ENCODE assay signal across 21 mouse cellular contexts in the genomic region with DNA sequence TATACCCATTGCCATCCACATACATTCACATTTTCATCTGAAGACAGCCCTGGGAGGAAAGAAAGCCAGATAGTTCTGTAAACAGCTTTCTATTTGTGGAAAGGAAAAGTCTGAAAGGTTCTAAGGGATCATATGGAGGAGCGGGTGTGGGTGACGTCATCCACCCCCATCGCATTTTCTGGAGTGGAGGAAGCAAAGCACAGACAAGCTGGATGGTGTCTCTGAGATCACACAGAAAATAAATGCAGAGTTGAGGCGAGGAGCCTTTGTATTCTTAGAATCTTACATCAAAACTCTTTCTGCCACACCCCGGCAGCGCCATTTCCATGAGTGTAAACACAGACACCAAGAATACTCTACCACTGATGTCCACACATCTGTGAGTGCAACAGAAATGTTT. TPM values are rescaled to one million over a fixed set of nuclear protein-coding genes. Genes with fewer than 3 reads are reported as not detected.
DNase-seq lines count a peak whose midpoint lies in the region; ATAC-seq lines count a peak whose summit lies in the region.
"Had no signal": no experiment of that assay in that cellular context is flagged by ENCODE, and none has a peak within 500 bp of the region (broad histone marks: within the 10 kb centered on the region; RNA-seq: fewer than 3 reads in every experiment).

No protein-coding gene starts in this region.

- H3K9ac ChIP-seq in midbrain, embryonic 11.5 days (ENCODE audit: low read length): no peak overlapping the region
- H3K9ac ChIP-seq in midbrain, embryonic 16.5 days (ENCODE audit: low read depth, low read length): no peak overlapping the region
- H3K9ac ChIP-seq: forebrain, embryonic 15.5 days had no signal

- H3K4me2 ChIP-seq in midbrain, embryonic 11.5 days: no peak overlapping the region
- H3K4me2 ChIP-seq in midbrain, embryonic 16.5 days (ENCODE audit: low read length): no peak overlapping the region
- H3K4me2 ChIP-seq: forebrain, embryonic 15.5 days had no signal

- H3K36me3 ChIP-seq in midbrain, embryonic 11.5 days (ENCODE audit: control insufficient read depth, insufficient read depth, low read length): no peaks in the 10 kb centered on the region
- no peaks in the 10 kb centered on the region for H3K36me3 ChIP-seq in midbrain, embryonic 16.5 days (ENCODE audit: control insufficient read depth, insufficient read depth, low read length)
- H3K36me3 ChIP-seq: forebrain, embryonic 15.5 days had no signal

- no peaks in the 10 kb centered on the region; the same call in 1 of the 2 replicates for H3K4me1 ChIP-seq in midbrain, embryonic 11.5 days (ENCODE audit: control insufficient read depth, insufficient read depth, low read length)
- no peaks in the 10 kb centered on the region for H3K4me1 ChIP-seq in midbrain, embryonic 16.5 days (ENCODE audit: control insufficient read depth, insufficient read depth, low read length)
- H3K4me1 ChIP-seq: forebrain, embryonic 15.5 days had no signal

- no peak overlapping the region for H3K4me3 ChIP-seq in midbrain, embryonic 11.5 days (ENCODE audit: low read depth, low read length)
- H3K4me3 ChIP-seq in midbrain, embryonic 16.5 days (ENCODE audit: low read depth, low read length): no peak overlapping the region
- H3K4me3 ChIP-seq: forebrain, embryonic 15.5 days had no signal

- no peaks in the 10 kb centered on the region for H3K9me3 ChIP-seq in midbrain, embryonic 11.5 days (ENCODE audit: control insufficient read depth, low read length)
- H3K9me3 ChIP-seq in midbrain, embryonic 16.5 days (replicated peaks; ENCODE audit: control insufficient read depth, low read length, poor library complexity, severe bottlenecking): no peaks in the 10 kb centered on the region
- H3K9me3 ChIP-seq: forebrain, embryonic 15.5 days had no signal

- no peaks in the 10 kb centered on the region for H3K27me3 ChIP-seq in midbrain, embryonic 11.5 days (ENCODE audit: control insufficient read depth, insufficient read depth, low read length)
- H3K27me3 ChIP-seq in midbrain, embryonic 16.5 days (ENCODE audit: control insufficient read depth, insufficient read depth, low read depth, low read length): no peaks in the 10 kb centered on the region
- H3K27me3 ChIP-seq: forebrain, embryonic 15.5 days had no signal

- peak; percentile 54 for DNase-seq in midbrain, embryonic 11.5 days (ENCODE audit: low spot score, missing footprints)
- peak; percentile 63 for DNase-seq in layer of hippocampus, adult 11-12 months (ENCODE audit: low spot score)
- DNase-seq in left cerebral cortex, adult 8-10 months (ENCODE audit: low spot score in 2 of 2): peak; percentile 23 to 83
- peak; percentile 76 for DNase-seq in right cerebral cortex, postnatal 25 days
- no peak for DNase-seq in adrenal gland, postnatal 25 days
- DNase-seq in embryo, embryonic 10 days (ENCODE audit: low spot score): no peak
- no peak for DNase-seq in adrenal gland, adult 8-10 months
- DNase-seq: adrenal gland, postnatal 10 days; cerebellum, adult 9-10 months; gastrocnemius, postnatal 36 days; kidney, adult 9 months had no signal

- no peak overlapping the region for H3K27ac ChIP-seq in midbrain, embryonic 11.5 days (ENCODE audit: low read depth, low read length)
- no peak overlapping the region for H3K27ac ChIP-seq in midbrain, embryonic 16.5 days (ENCODE audit: low read length)
- H3K27ac ChIP-seq: forebrain, embryonic 15.5 days had no signal

- no peak for ATAC-seq in midbrain, embryonic 11.5 days (ENCODE audit: low FRiP score)
- ATAC-seq in midbrain, embryonic 16.5 days: no peak
- ATAC-seq: forebrain, embryonic 15.5 days had no signal

- 88% methylated on average over 6 of the region's 6 CpGs for WGBS in midbrain, embryonic 11.5 days
- 86% methylated on average over 6 of the region's 6 CpGs for WGBS in midbrain, embryonic 16.5 days

RNA-seq across cellular contexts. Expression of a gene that starts 26.4 kb away (rescaled TPM):
- 0.29 TPM in 1 of 2 replicates, not detected in the other for polyA plus RNA-seq in midbrain, embryonic 11.5 days (2014; fragmentation: Nextera tagmentation; extraction: Ambion mirVana)
- polyA plus RNA-seq in midbrain, embryonic 16.5 days (2015; fragmentation: Nextera tagmentation; extraction: Ambion mirVana): 0.22 and 0.40 TPM in 2 replicates
- not detected for total RNA-seq in left cerebral cortex, adult 8-10 months (2022)
- total RNA-seq in adrenal gland, postnatal 25 days (2021): not detected in 2 replicates
- not detected for total RNA-seq in adrenal gland, adult 8-10 months (2022)
- total RNA-seq: ES-E14; hematopoietic stem cell, adult 5-6 weeks; layer of hippocampus, postnatal 10 days; liver, adult 2 months; neutrophil, adult 5-6 weeks had no signal
- polyA plus RNA-seq: C2C12; heart, embryonic 14.5 days; liver, adult 2 months; lung, embryonic 16.5 days had no signal

Comparison
In these comparisons a context has a peak if more than half of its experiments do, and no peak if none do; other contexts are left out.
1. DNase-seq: peak in midbrain, embryonic 11.5 days (single experiment), layer of hippocampus, adult 11-12 months (single experiment), left cerebral cortex, adult 8-10 months (2 of 2) and right cerebral cortex, postnatal 25 days (single experiment); none in adrenal gland, postnatal 25 days (single experiment), embryo, embryonic 10 days (single experiment) and adrenal gland, adult 8-10 months (single experiment).